Mouse (Mus musculus): ENCODE results near the gene Sms.

The Sms gene

DNA sequence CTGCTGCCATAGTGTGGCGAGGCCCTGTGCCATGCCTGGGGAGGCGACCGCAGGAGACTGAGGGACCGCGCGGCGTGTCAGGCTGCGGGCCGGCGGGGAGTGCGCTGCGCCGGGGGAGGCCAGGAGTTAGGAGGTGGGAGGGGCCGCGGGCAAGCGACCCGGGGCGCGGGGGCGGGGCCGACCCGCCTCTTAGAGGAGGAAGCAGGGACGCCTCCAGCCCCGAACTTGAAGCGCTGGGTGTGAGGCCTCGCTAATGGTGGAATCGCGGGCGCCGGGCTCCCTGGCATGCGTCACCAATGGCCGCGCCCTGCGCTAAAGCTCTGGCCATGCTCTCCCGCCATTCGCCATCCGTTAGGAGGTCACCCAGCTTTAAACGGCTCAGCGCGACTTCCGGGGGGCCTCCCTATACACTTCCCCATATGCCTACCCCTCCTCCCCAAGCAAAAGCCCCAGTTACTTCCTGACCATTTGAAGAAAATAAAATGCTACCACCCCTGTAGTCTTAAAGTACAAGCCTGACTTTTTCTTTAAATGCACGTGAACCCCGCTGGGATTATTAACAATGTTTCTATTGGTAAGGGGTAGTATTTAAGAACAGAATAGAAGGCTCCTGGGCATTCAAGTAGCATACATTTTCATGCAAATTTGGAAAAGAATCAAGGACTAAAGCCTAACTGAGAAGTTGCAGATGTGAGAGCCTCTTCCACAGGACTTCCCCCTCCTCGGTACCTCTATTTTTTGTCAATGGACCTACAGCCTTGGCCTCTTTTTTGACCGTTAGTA is at the start of gene Sms:
Gene Sms (minus strand): TSS at position 344 of the 783 bp plus-strand sequence.
- no peak for DNase-seq (ENCODE audit: low spot score)

DNA sequence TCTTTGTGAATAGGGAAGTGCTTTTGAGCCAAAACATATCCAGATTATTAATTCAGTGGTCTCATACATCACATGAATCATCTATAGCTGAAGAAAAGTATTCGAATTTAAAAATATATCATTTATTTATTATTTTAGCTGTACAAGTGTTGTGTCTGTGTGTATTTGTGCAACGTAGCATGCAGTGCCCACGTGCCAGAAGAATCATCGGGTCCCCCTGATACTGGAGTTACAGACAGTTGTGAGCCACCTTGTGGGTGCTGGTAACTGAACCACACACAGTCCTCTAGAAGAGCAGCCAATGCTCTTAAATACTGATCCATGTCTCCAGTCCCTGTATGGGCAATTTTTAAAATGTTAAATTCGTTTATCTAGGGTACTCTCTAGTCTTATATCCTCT is 14.3 kb upstream of the Sms start:
- no peak for DNase-seq (ENCODE audit: low spot score)

- no peak for DNase-seq (ENCODE audit: low spot score)
Observed at GRCm38 (mm10) chrX:157504506-157504905, 12.4 kb upstream of the Sms start.

GRCm38 (mm10) chrX:157501871-157502270 is 9.8 kb upstream of the Sms start:
- DNase-seq (ENCODE audit: low spot score): no peak

- DNase-seq (ENCODE audit: low spot score): no peak
Observed at GRCm38 (mm10) chrX:157500004-157500403, 7.9 kb upstream of the Sms start.

GRCm38 (mm10) chrX:157493159-157493558 is 1.1 kb upstream of the Sms start:
- no peak for DNase-seq (ENCODE audit: low spot score)

DNA sequence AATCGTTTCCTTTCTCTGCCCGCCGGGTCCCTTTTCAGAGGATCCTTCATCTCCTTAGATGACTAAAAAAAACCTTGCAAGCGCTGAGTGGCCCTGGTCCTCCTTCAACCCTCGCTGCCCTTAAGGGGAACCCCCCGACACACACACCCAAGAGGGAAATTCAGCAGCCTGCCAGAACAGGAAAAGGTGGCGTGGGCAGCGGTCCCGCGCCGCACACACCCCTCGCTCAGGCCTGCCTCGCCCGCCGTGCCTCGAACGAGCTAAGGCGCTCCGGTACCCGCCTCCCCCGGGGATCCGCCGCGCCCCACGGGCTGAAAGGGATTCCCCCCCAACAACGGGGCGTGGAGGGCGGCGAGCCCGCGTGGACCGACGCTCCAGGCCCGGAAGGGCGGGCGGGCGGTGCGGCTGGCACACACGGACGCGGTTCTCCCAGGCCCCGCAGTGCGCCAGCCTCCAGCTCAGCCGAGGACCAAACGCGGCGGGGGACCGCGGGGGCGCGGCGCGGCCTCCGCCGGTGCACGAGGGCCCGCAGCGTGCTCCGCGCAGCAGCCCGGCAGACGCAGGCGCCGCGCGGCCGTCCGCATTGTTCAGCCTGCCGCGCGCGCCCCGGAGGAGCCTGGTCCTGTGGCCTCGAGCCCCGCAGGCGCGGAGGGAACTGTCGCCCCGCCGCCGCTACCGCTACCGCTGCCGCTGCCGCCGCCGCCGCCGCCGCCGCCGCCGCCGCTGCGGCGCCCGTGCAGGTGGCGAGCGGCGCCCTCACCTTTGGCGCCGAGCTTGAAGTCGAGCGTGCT is 747 bp downstream of the Sms start:
- no peak for DNase-seq (ENCODE audit: low spot score)

DNA sequence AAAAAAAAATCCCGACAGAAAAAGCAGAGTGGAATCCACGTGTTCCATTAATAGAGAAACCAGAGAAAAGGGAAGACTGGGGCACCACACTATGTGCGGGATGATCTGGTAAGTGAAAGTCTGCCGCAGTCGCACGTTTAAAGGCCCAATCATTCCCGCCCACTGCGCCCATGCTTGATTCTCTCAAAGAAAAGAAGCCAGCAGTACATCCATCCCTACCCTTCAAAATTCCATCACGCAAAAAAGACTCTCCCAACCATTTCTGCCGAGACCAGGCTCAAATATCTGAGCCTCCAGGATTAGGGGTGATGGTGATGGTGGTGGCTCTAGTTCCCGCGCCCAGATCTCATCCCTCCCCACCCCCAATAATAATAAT is 1.3 kb downstream of the Sms start:
- DNase-seq (ENCODE audit: low spot score): no peak

- DNase-seq (ENCODE audit: low spot score): no peak
Observed at GRCm38 (mm10) chrX:157489871-157490721, 2.0 kb downstream of the Sms start.

DNA sequence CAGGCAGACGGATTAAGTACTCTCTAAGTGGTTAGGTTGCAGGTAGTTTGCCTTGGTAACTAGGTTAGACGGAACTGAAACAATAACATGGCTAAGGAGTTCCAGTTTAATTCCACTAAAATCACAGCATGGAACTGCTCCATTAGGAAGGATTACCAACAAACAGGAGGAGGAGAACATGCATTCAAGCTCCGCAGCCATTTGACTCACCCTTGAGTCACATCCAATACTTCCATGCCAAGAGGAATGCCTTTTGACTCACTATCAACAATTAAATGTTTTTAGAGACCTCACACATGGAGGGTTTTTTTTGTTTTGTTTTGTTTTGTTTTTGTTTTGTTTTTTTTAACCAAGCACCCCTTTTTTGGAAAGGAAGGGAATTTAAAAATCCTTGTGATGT is 3.3 kb downstream of the Sms start:
- no peak for DNase-seq (ENCODE audit: low spot score)

GRCm38 (mm10) chrX:157486765-157487164 is 5.3 kb downstream of the Sms start:
- DNase-seq (ENCODE audit: low spot score): no peak

- no peak for DNase-seq (ENCODE audit: low spot score)
Observed at GRCm38 (mm10) chrX:157482842-157483241, 9.2 kb downstream of the Sms start.

- DNase-seq (ENCODE audit: low spot score): no peak
Observed at GRCm38 (mm10) chrX:157481860-157482259, 10.2 kb downstream of the Sms start.

- DNase-seq (ENCODE audit: low spot score): no peak
Observed at GRCm38 (mm10) chrX:157477328-157477727, 14.8 kb downstream of the Sms start.

DNA sequence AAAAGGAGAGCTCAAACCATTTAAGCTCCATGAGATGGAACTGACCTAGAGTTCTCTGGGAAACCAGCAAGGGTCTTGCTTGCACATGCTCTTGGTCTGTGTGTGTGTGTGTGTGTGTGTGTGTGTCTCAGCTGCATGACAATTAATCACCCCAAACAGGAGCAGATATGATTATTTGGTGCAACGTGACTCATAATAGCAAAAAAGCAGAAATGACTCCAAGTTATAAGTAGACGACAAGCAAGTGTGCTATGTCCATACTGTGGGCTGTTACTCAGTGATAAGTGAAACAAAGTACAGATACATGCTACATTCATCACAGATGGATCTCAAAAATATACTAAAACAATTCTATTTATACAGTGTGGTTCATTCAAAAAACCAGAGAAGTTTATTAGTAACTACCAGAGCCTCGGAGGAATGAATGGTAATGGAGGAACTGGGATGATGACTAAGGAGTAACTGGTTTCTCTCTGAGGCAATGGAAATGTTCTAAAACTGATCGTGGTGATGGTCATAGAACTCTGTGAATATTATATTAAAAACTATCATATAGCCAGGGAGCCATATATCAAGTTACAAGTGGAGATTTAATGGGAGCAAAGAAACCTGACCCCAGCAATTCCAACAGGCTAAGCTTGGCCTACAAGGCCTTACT is 15.8 kb downstream of the Sms start:
- no peak for DNase-seq (ENCODE audit: low spot score)

DNA sequence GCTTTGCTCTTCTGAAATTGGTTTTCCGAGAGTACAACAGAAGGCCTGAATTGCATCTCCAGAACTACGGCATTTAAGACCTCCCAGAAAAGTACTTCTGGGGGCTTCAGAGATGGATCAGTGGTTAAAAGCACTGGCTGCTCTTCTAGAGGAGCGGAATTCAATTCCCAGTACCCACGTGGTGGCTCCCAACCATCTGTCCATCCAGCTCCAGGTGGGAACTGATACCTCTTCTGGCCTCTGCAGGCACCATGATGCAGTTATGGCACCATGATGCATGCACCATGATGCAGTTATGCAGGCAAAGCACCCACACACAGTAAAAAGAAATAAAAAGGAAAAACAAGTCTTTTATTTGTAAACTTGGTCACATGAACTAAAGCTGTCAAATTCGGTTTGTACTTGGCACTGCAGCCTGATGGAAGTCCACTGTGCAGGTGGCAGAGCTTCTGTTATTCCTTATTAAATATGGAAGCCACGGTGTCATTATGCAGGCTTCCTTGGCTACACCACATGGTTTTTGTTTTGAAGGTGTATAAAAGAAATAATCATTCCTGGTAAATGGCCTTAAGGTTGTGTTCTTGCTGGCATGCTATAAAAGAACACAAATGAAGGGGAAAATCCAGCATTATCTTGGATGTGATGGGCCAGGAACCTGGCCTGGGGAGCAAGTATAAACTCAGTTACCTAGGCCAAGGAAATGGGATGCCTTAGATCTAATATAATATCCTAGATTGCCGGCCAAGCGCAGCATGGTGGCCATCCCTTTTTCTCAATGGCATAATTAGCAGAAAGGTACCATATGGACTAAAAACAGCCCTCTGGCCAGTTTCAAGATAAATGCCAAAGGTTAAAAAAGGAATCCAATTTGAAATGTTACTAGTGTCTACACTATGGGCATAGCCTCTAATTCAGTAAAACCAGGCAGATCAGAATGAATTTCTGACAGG is 20.1 kb downstream of the Sms start:
- no peak for DNase-seq (ENCODE audit: low spot score)

DNA sequence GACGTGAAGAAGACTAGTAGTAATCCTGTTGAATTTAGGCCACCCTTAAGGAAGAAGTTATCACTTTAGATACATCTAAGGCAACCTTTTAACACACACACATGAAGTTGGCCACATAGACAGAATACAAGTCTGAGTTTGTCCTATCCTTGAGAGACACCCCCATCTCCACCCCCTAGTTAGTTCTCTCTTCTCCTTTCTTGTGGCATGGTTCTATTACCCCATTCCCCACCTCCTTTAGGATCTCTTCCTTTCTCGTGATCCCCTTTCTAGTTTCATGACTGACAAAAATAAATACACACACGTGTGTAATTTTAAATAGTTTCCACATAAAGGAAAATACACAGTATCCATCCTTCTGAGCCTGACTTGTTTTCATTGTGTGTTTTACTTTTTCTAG is 23.3 kb downstream of the Sms start:
- DNase-seq (ENCODE audit: low spot score): no peak

DNA sequence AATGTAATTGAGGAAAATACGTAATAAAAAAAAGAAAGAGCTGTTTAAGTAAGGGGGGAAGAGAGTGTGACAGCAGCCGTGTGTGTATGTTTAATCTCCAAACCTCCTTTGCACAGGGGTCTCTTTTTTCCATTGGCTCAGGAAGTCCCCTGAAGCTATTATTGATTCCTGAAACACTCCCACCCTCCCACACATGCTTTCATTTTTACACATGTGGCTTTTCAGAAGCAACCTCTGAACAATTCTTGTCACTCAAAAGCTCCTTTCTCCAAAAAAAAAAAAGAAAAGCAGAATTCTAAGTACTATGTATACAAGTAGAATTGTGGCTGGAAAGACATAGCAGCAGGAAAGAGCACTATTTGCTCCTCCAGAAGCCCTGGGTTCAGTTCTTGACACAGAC is 24.0 kb downstream of the Sms start:
- no peak for DNase-seq (ENCODE audit: low spot score)

DNA sequence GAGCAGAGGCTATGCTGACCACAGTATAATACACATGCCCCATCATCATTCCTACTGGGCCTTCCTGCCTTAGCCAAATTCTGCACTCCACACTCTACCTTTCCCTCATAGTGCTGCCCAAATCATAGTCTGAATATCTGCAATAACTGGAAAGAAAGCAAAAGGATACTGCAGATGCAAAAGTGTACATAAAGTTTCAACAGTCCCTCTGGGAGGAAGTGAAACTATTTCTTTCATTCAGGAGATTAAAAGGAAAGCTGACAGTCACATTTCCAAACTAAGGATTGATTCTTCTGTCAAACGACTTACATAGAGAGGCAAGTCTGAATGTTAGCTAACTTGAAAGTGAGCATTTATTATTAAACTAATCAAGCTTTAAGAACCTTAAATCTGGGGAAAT is 26.1 kb downstream of the Sms start:
- DNase-seq (ENCODE audit: low spot score): no peak

DNA sequence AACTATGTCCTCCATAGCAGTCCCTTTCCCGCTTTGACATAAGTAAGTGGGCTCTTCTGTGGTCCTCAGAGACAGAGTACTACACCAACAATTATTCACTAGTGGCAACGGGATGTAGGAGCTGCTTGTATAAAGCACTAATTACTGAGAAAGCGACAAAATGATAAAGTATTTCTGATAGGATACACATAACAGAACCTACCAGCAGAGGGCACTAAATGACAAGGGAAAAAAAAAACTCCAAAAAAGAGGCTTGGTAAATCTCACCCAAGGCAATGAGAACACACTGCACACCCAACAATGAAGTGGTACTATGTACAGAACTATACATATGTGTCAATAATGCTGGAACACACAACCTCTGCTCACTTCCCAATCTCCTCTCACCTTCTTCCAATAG is 29.4 kb downstream of the Sms start:
- DNase-seq (ENCODE audit: low spot score): no peak

DNA sequence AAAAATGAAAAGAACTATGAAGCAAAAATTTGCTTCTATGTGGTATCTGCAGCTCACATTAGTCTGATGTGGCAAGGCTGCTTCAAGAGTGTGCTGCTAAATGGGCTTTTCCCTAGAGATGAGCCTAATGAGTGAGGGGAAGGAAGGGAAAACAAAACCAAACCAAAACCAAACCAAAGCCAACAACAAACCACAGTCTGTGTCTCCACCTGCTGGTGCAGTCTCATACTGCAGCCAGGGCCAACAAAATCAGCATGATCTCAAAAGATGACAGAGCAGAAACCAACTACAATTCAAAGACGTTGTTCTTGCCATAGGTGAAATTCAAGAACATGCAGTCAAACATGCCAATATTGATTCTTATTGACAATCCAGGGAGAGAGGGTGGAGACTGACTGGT is 37.7 kb downstream of the Sms start:
- DNase-seq (ENCODE audit: low spot score): peak; percentile 15
